Mouse (Mus musculus) intestine, postnatal 0 days (tissue): ENCODE measurements at regions not wholly inside any gene's neighbourhood (a gene's known extent, or its start where the extent isn't known, plus 50 kb on each side); places are given as distances from the start of the nearest gene placed in this dataset.

Source experiments
- ATAC-seq: fragments of 200-750 bp; cut with Nextera tagmentation; 2 replicates; pipeline ENCODE4 v1.8.0; 2017; ENCODE audit warnings: mild to moderate bottlenecking, moderate TSS enrichment, moderate library complexity
- H3K27ac ChIP-seq: fragments of 300-500 bp; sonication (generic); 2 replicates; pipeline ENCODE4 v1.5.1; 2014; ENCODE audit warnings: mild to moderate bottlenecking, low read depth, low read length, moderate library complexity
- H3K27me3 ChIP-seq: fragments of 300-500 bp; sonication (generic); replicated peaks from 2 replicates; pipeline ENCODE4 v1.6.1; 2014; ENCODE audit warnings: low read length, mixed read lengths; ENCODE audit not compliant: control insufficient read depth, insufficient read depth
- H3K36me3 ChIP-seq: fragments of 300-500 bp; sonication (generic); 2 replicates; pipeline ENCODE4 v1.6.1; 2014; ENCODE audit warnings: mild to moderate bottlenecking, moderate library complexity; ENCODE audit not compliant: control insufficient read depth, insufficient read depth
- H3K4me1 ChIP-seq: fragments of 300-500 bp; sonication (generic); replicated peaks from 2 replicates; pipeline ENCODE4 v1.6.1; 2014; ENCODE audit warnings: antibody characterized with exemption, low read length, mixed read lengths; ENCODE audit not compliant: control insufficient read depth, insufficient read depth
- H3K4me2 ChIP-seq: fragments of 300-500 bp; sonication (generic); replicated peaks from 2 replicates; pipeline ENCODE4 v1.6.1; 2014; ENCODE audit warnings: low read depth, mild to moderate bottlenecking, moderate library complexity
- H3K4me3 ChIP-seq: fragments of 300-500 bp; sonication (generic); 2 replicates; pipeline ENCODE4 v1.5.1; 2014; ENCODE audit warnings: low read depth, low read length
- H3K9ac ChIP-seq: fragments of 300-500 bp; sonication (generic); 2 replicates; pipeline ENCODE4 v1.6.1; 2014; ENCODE audit warnings: mild to moderate bottlenecking, low read depth, low read length
- H3K9me3 ChIP-seq: fragments of 300-500 bp; sonication (generic); 2 replicates; pipeline ENCODE4 v1.6.1; 2016; ENCODE audit warnings: mixed run types; ENCODE audit not compliant: control insufficient read depth
- CTCF ChIP-seq: sonication (generic); IDR thresholded peaks from 2 replicates; pipeline ENCODE4 v1.5.1; 2016; ENCODE audit warnings: low read depth, mild to moderate bottlenecking, control low read depth, antibody characterized with exemption, moderate library complexity
- WGBS: fragments of 180-500 bp; shearing (Covaris S2); extraction: QIAGEN DNeasy Blood & Tissue Kit; methylation state at CpG from one replicate; pipeline ENCODE4 v1.1.7; 2014; 5-methylcytosine and 5-hydroxymethylcytosine counted together

- Histone ChIP-seq H3K4me2 (no peak overlapping the region), H3K27ac (no peak overlapping the region), H3K4me3 (no peak overlapping the region), H3K27me3 (no peaks in the 10 kb centered on the region), H3K9ac (no peak overlapping the region), H3K36me3 (no peaks in the 10 kb centered on the region), H3K9me3 (no peaks in the 10 kb centered on the region), H3K4me1 (no peaks in the 10 kb centered on the region)
- WGBS, result 78% methylated on average over 2 of the region's 2 CpGs
- no peak for ATAC-seq
- TF ChIP-seq CTCF, result no peak
Observed at GRCm38 (mm10) chr2:57820343-57820742, 177.3 kb upstream of the Galnt5 start.

GRCm38 (mm10) chr2:57820923-57821322 lies 176.8 kb upstream of the Galnt5 start:
- no peaks in the 10 kb centered on the region for H3K36me3 ChIP-seq
- H3K9ac ChIP-seq, result no peak overlapping the region
- no peak overlapping the region for H3K27ac ChIP-seq
- no peaks in the 10 kb centered on the region for H3K9me3 ChIP-seq
- no peak for TF ChIP-seq CTCF
- H3K27me3 ChIP-seq, result no peaks in the 10 kb centered on the region
- no peaks in the 10 kb centered on the region for H3K4me1 ChIP-seq
- H3K4me3 ChIP-seq, result no peak overlapping the region
- WGBS, result 90% methylated on average over 1 of the region's 1 CpGs
- no peak overlapping the region for H3K4me2 ChIP-seq
- ATAC-seq, result no peak

GRCm38 (mm10) chr2:57828284-57828683 lies 169.4 kb upstream of the Galnt5 start:
- no peak overlapping the region for H3K4me3 ChIP-seq
- no peaks in the 10 kb centered on the region for H3K4me1 ChIP-seq
- no peak for ATAC-seq
- WGBS, result 79% methylated on average over 2 of the region's 2 CpGs
- H3K9ac ChIP-seq, result no peak overlapping the region
- no peak overlapping the region for H3K27ac ChIP-seq
- H3K9me3 ChIP-seq, result no peaks in the 10 kb centered on the region
- no peak for TF ChIP-seq CTCF
- H3K4me2 ChIP-seq, result no peak overlapping the region
- H3K36me3 ChIP-seq, result no peaks in the 10 kb centered on the region
- no peaks in the 10 kb centered on the region for H3K27me3 ChIP-seq

GRCm38 (mm10) chr2:57832565-57833355 lies 164.9 kb upstream of the Galnt5 start:
- H3K4me1 ChIP-seq, result no peaks in the 10 kb centered on the region
- no peaks in the 10 kb centered on the region for H3K27me3 ChIP-seq
- no peaks in the 10 kb centered on the region for H3K36me3 ChIP-seq
- TF ChIP-seq CTCF, result peak; percentile 67
- H3K9me3 ChIP-seq, result no peaks in the 10 kb centered on the region
- ATAC-seq, result no peak
- H3K4me3 ChIP-seq, result no peak overlapping the region
- H3K27ac ChIP-seq, result no peak overlapping the region
- no peak overlapping the region for H3K4me2 ChIP-seq
- WGBS, result 41% methylated on average over 12 of the region's 12 CpGs
- no peak overlapping the region for H3K9ac ChIP-seq

- Histone ChIP-seq H3K27ac (no peak overlapping the region), H3K4me3 (no peak overlapping the region), H3K36me3 (no peaks in the 10 kb centered on the region), H3K4me1 (no peaks in the 10 kb centered on the region), H3K9me3 (no peaks in the 10 kb centered on the region), H3K4me2 (no peak overlapping the region), H3K9ac (no peak overlapping the region), H3K27me3 (no peaks in the 10 kb centered on the region)
- no peak for ATAC-seq
- TF ChIP-seq CTCF, result no peak
- 41% methylated on average over 1 of the region's 1 CpGs for WGBS
Observed at GRCm38 (mm10) chr2:57845135-57845534, 152.5 kb upstream of the Galnt5 start.

- no peak overlapping the region for H3K4me3 ChIP-seq
- no peak for ATAC-seq
- H3K4me2 ChIP-seq, result no peak overlapping the region
- 58% methylated on average over 4 of the region's 4 CpGs for WGBS
- no peaks in the 10 kb centered on the region for H3K9me3 ChIP-seq
- no peaks in the 10 kb centered on the region for H3K27me3 ChIP-seq
- H3K36me3 ChIP-seq, result no peaks in the 10 kb centered on the region
- no peak overlapping the region for H3K27ac ChIP-seq
- TF ChIP-seq CTCF, result no peak
- H3K9ac ChIP-seq, result no peak overlapping the region
- no peaks in the 10 kb centered on the region for H3K4me1 ChIP-seq
Observed at GRCm38 (mm10) chr2:57847707-57848106, 150.0 kb upstream of the Galnt5 start.
